Mouse (Mus musculus): ENCODE data around the gene Rap2a.

Rap2a gene

DNA sequence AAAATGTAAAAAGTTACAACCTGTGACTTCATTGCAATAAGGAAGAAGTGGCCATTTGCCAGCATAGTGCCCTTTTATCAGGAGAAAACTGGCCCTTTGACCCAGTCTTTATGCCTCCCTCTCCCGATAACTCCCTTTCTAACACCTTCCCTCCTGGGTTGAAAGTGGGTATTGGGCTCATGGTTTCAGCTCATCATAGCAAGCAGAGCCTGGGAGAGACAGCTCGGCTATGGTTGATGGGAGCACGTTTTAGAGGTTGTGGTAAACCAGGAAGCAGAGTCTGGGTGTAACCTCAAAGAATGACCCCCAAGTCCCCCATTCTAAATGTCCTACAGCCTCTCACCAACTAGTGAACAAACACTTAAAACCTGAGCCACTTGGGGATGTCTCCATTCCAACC is 64.7 kb downstream of the Rap2a start:
- no peak for DNase-seq (ENCODE audit: low read depth)

GRCm38 (mm10) chr14:120543846-120544245 is 65.6 kb downstream of the Rap2a start:
- DNase-seq (ENCODE audit: low read depth) = no peak

DNA sequence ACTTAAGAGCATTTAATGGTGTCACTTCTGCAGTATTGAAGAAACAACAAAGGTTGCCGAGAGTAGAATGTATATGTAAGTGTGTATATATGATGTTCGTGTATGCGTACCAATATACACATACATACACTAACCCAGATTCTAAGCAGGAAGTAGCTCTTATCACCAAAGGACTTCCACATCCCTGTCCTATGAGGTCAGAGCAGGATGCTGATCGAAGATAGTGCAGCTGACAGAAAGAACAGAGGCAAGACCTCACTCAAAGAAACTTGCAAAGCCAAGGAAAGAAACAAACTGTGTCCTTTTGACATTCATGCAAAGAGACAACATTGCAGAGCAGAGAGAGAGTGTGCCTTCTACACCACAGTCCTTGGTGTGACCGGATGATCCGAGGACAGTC is 66.3 kb downstream of the Rap2a start:
- no peak for DNase-seq (ENCODE audit: low read depth)

- DNase-seq (ENCODE audit: low read depth) = no peak
These were observed 66.7 kb downstream of the Rap2a start for GRCm38 (mm10) chr14:120544946-120545345.
